Mouse (Mus musculus) midbrain, embryonic 11.5 days (tissue): ENCODE measurements around the gene Filip1l. TPM values are rescaled to one million over a fixed set of nuclear protein-coding genes. Genes with fewer than 3 reads are reported as not detected.

Experiments used
- ATAC-seq: fragments of 200-750 bp; cut with Nextera tagmentation; 2 replicates; pipeline ENCODE4 v1.8.0; 2017; ENCODE audit warnings: moderate TSS enrichment, moderate library complexity; ENCODE audit not compliant: low FRiP score
- DNase-seq: peaks from one replicate; pipeline ENCODE4 v3.0.0; 2015; ENCODE audit warnings: low spot score; ENCODE audit errors: missing footprints
- H3K27ac ChIP-seq: fragments of 300-500 bp; sonication (generic); 2 replicates; pipeline ENCODE4 v1.5.1; 2014; ENCODE audit warnings: low read depth, low read length
- H3K27me3 ChIP-seq: fragments of 300-500 bp; sonication (generic); 2 replicates; pipeline ENCODE4 v1.6.1; 2014; ENCODE audit warnings: mild to moderate bottlenecking, low read length, moderate library complexity, mixed read lengths; ENCODE audit not compliant: control insufficient read depth, insufficient read depth
- H3K36me3 ChIP-seq: fragments of 300-500 bp; sonication (generic); 2 replicates; pipeline ENCODE4 v1.6.1; 2014; ENCODE audit warnings: mild to moderate bottlenecking, low read length, moderate library complexity, mixed read lengths; ENCODE audit not compliant: control insufficient read depth, insufficient read depth
- H3K4me1 ChIP-seq: fragments of 300-500 bp; sonication (generic); 2 replicates; pipeline ENCODE4 v1.6.1; 2014; ENCODE audit warnings: low read length; ENCODE audit not compliant: control insufficient read depth, insufficient read depth
- H3K4me2 ChIP-seq: fragments of 300-500 bp; sonication (generic); 2 replicates; pipeline ENCODE4 v1.6.1; 2014; ENCODE audit warnings: mild to moderate bottlenecking, moderate library complexity
- H3K4me3 ChIP-seq: fragments of 300-500 bp; sonication (generic); 2 replicates; pipeline ENCODE4 v1.5.1; 2014; ENCODE audit warnings: low read depth, low read length
- H3K9ac ChIP-seq: fragments of 300-500 bp; sonication (generic); 2 replicates; pipeline ENCODE4 v1.6.1; 2014; ENCODE audit warnings: low read length
- H3K9me3 ChIP-seq: fragments of 300-500 bp; sonication (generic); 2 replicates; pipeline ENCODE4 v1.6.1; 2016; ENCODE audit warnings: low read length; ENCODE audit not compliant: control insufficient read depth
- WGBS: fragments of 180-500 bp; shearing (Covaris S2); extraction: QIAGEN DNeasy Blood & Tissue Kit; methylation state at CpG from one replicate; pipeline ENCODE4 v1.1.7; 2014; 5-methylcytosine and 5-hydroxymethylcytosine counted together
- polyA plus RNA-seq: library from polyadenylated mRNA; unstranded; fragments of >200 nt; fragmentation: Nextera tagmentation; extraction: Ambion mirVana; gene quantifications from 2 replicates; pipeline ENCODE4 v1.2.1, GENCODE M21; 2014

Gene Filip1l
- polyA plus RNA-seq, 1 experiment from 2014 or later, result 6.8 TPM

- no peaks in the 10 kb centered on the region for H3K27me3 ChIP-seq
- no peak overlapping the region for H3K9ac ChIP-seq
- no peaks in the 10 kb centered on the region for H3K36me3 ChIP-seq
- no peak overlapping the region for H3K4me3 ChIP-seq
- 89% methylated on average over 6 of the region's 6 CpGs for WGBS
- H3K4me2 ChIP-seq, result no peak overlapping the region
- ATAC-seq, result no peak
- no peaks in the 10 kb centered on the region for H3K4me1 ChIP-seq
- no peak for DNase-seq
- no peaks in the 10 kb centered on the region for H3K9me3 ChIP-seq
- H3K27ac ChIP-seq, result no peak overlapping the region
These were observed 80.8 kb downstream of the Filip1l start for GRCm38 (mm10) chr16:57433671-57434070.

GRCm38 (mm10) chr16:57434640-57435039 lies 81.7 kb downstream of the Filip1l start:
- no peaks in the 10 kb centered on the region for H3K27me3 ChIP-seq

GRCm38 (mm10) chr16:57437523-57438287 lies 84.8 kb downstream of the Filip1l start:
- Histone ChIP-seq H3K4me1 (no peaks in the 10 kb centered on the region), H3K27ac (no peak overlapping the region), H3K27me3 (no peaks in the 10 kb centered on the region), H3K9ac (no peak overlapping the region), H3K36me3 (no peaks in the 10 kb centered on the region), H3K4me3 (no peak overlapping the region), H3K9me3 (no peaks in the 10 kb centered on the region), H3K4me2 (no peak overlapping the region)
- DNase-seq (no peak), ATAC-seq (no peak)
- WGBS, result 86% methylated on average over 11 of the region's 11 CpGs

More at GRCm38 (mm10) chr16:57434640-57435039, 81.7 kb downstream of the Filip1l start:
- Histone ChIP-seq H3K9ac (no peak overlapping the region), H3K4me2 (no peak overlapping the region), H3K4me3 (no peak overlapping the region), H3K27ac (no peak overlapping the region), H3K36me3 (no peaks in the 10 kb centered on the region), H3K4me1 (no peaks in the 10 kb centered on the region), H3K9me3 (no peaks in the 10 kb centered on the region)
- ATAC-seq (no peak), DNase-seq (no peak)
- WGBS, result 77% methylated on average over 3 of the region's 3 CpGs

GRCm38 (mm10) chr16:57438288-57438685 lies 85.4 kb downstream of the Filip1l start:
- Histone ChIP-seq H3K27ac (no peak overlapping the region), H3K4me1 (no peaks in the 10 kb centered on the region), H3K4me3 (no peak overlapping the region), H3K4me2 (no peak overlapping the region), H3K36me3 (no peaks in the 10 kb centered on the region), H3K27me3 (no peaks in the 10 kb centered on the region), H3K9ac (no peak overlapping the region), H3K9me3 (no peaks in the 10 kb centered on the region)
- no peak for DNase-seq
- no peak for ATAC-seq
- WGBS, result 89% methylated on average over 5 of the region's 5 CpGs

- Histone ChIP-seq H3K27me3 (no peaks in the 10 kb centered on the region), H3K9ac (no peak overlapping the region), H3K27ac (no peak overlapping the region), H3K36me3 (no peaks in the 10 kb centered on the region), H3K4me2 (no peak overlapping the region), H3K4me3 (no peak overlapping the region), H3K4me1 (no peaks in the 10 kb centered on the region), H3K9me3 (no peaks in the 10 kb centered on the region)
- WGBS, result 81% methylated on average over 11 of the region's 11 CpGs
- ATAC-seq, result no peak
- no peak for DNase-seq
These were observed 86.3 kb downstream of the Filip1l start for GRCm38 (mm10) chr16:57439206-57439605.

GRCm38 (mm10) chr16:57440706-57441437 lies 88.0 kb downstream of the Filip1l start:
- Histone ChIP-seq H3K4me2 (no peak overlapping the region), H3K9ac (no peak overlapping the region), H3K9me3 (no peaks in the 10 kb centered on the region), H3K4me3 (no peak overlapping the region), H3K36me3 (no peaks in the 10 kb centered on the region), H3K27me3 (no peaks in the 10 kb centered on the region), H3K27ac (no peak overlapping the region), H3K4me1 (no peaks in the 10 kb centered on the region)
- DNase-seq (peak; percentile 28), ATAC-seq (no peak)
- 94% methylated on average over 10 of the region's 10 CpGs for WGBS

GRCm38 (mm10) chr16:57445096-57446094 lies 92.5 kb downstream of the Filip1l start:
- no peak overlapping the region for H3K9ac ChIP-seq
- WGBS, result 79% methylated on average over 10 of the region's 10 CpGs
- H3K27me3 ChIP-seq, result no peaks in the 10 kb centered on the region
- no peaks in the 10 kb centered on the region for H3K36me3 ChIP-seq
- no peak for DNase-seq
- no peak for ATAC-seq
- no peak overlapping the region for H3K27ac ChIP-seq
- H3K4me1 ChIP-seq, result no peaks in the 10 kb centered on the region
- no peak overlapping the region for H3K4me3 ChIP-seq
- H3K4me2 ChIP-seq, result no peak overlapping the region
- no peaks in the 10 kb centered on the region; the same call in 1 of the 2 replicates for H3K9me3 ChIP-seq

GRCm38 (mm10) chr16:57453009-57453408 lies 100.1 kb downstream of the Filip1l start:
- H3K9ac ChIP-seq, result no peak overlapping the region
- H3K27me3 ChIP-seq, result no peaks in the 10 kb centered on the region
- H3K4me2 ChIP-seq, result no peak overlapping the region
- WGBS, result 83% methylated on average over 7 of the region's 7 CpGs
- no peak overlapping the region for H3K4me3 ChIP-seq
- no peaks in the 10 kb centered on the region; the same call in 1 of the 2 replicates for H3K9me3 ChIP-seq
- no peaks in the 10 kb centered on the region for H3K36me3 ChIP-seq
- DNase-seq, result no peak
- H3K27ac ChIP-seq, result no peak overlapping the region
- no peaks in the 10 kb centered on the region for H3K4me1 ChIP-seq
- ATAC-seq, result no peak
